Mouse (Mus musculus) heart, postnatal 4 days (tissue): ENCODE results near the gene Smyd1. TPM values are rescaled to one million over a fixed set of nuclear protein-coding genes. Genes with fewer than 3 reads are reported as not detected.

Source experiments
- DNase-seq: peaks from one replicate; pipeline ENCODE4 v3.0.0; 2021
- microRNA-seq, 2 experiments: library from miRNA; unstranded; fragments of <30 nt; microRNA quantifications; one replicate each; pipeline ENCODE4 v1.2.0; 2021 to 2022
- total RNA-seq, 2 experiments: library from RNA; stranded (reverse); gene quantifications; 2 replicates each; pipeline ENCODE4 v1.2.3; 2021

Smyd1 gene
- total RNA-seq, 2 experiments from 2014 or later = 351 to 365 TPM

- DNase-seq = no peak
These were observed 118.4 kb downstream of the Smyd1 start for GRCm38 (mm10) chr6:71203674-71204073.

GRCm38 (mm10) chr6:71201925-71202324 lies 120.1 kb downstream of the Smyd1 start:
- DNase-seq = no peak

GRCm38 (mm10) chr6:71199612-71200011 lies 122.4 kb downstream of the Smyd1 start, which contains the start of gene Fabp1:
Fabp1 (plus strand) TSS chr6:71199827.
- DNase-seq = no peak

GRCm38 (mm10) chr6:71197636-71198535 lies 124.1 kb downstream of the Smyd1 start:
- DNase-seq = no peak

- no peak for DNase-seq
These were observed 125.9 kb downstream of the Smyd1 start for GRCm38 (mm10) chr6:71196107-71196506.

GRCm38 (mm10) chr6:71193151-71193740 lies 128.8 kb downstream of the Smyd1 start:
- no peak for DNase-seq

GRCm38 (mm10) chr6:71190501-71190900 lies 131.5 kb downstream of the Smyd1 start:
- no peak for DNase-seq

- DNase-seq = no peak
These were observed 132.5 kb downstream of the Smyd1 start for GRCm38 (mm10) chr6:71189578-71189977.

- DNase-seq = no peak
These were observed 137.0 kb downstream of the Smyd1 start for GRCm38 (mm10) chr6:71184941-71185604.

GRCm38 (mm10) chr6:71180596-71180995 lies 141.4 kb downstream of the Smyd1 start:
- no peak for DNase-seq

- no peak for DNase-seq
These were observed 149.0 kb downstream of the Smyd1 start for GRCm38 (mm10) chr6:71172812-71173580.

GRCm38 (mm10) chr6:71166551-71167169 lies 155.4 kb downstream of the Smyd1 start:
- peak; percentile 19 for DNase-seq

- no peak for DNase-seq
These were observed 157.6 kb downstream of the Smyd1 start for GRCm38 (mm10) chr6:71164394-71164793.

Small RNAs within 50 kb of the gene (microRNA-seq; reads per million reads assigned to microRNA genes)
- gene Mir8112 = 32.8 to 35.8 reads per million in 2 experiments

Other genes starting within 250 kb of the Smyd1 start
- 1 to 10 TPM; 4.8 to 5.3 TPM for gene Thnsl2, start 177.8 kb downstream of the Smyd1 start, total RNA-seq
- not detected for gene Fabp1, start 122.4 kb downstream of the Smyd1 start, total RNA-seq
- 10 to 100 TPM; 55.9 to 61.1 TPM for gene Krcc1, start 50.6 kb downstream of the Smyd1 start, total RNA-seq
- gene Cd8b1, start 555 bp upstream of the Smyd1 start, total RNA-seq = under 1 TPM; 0.23 to 0.31 TPM
- under 1 TPM; 0.14 to 0.36 TPM for gene Cd8a, start 51.2 kb upstream of the Smyd1 start, total RNA-seq
- gene Rmnd5a, start 118.4 kb upstream of the Smyd1 start, total RNA-seq = 10 to 100 TPM; 42.1 to 43.9 TPM
- 10 to 100 TPM; 32.1 to 33.5 TPM for gene Rnf103, start 171.7 kb upstream of the Smyd1 start, total RNA-seq
- gene Chmp3, start 221.6 kb upstream of the Smyd1 start, total RNA-seq = 10 to 100 TPM; 61.5 to 68.6 TPM